Mouse (Mus musculus) limb, embryonic 15.5 days (tissue): ENCODE measurements around the gene 1700028K03Rik. TPM values are rescaled to one million over a fixed set of nuclear protein-coding genes. Genes with fewer than 3 reads are reported as not detected.

Experiments
- ATAC-seq: fragments of 200-750 bp; cut with Nextera tagmentation; 2 replicates; pipeline ENCODE4 v1.8.0; 2017; ENCODE audit warnings: low read depth, moderate TSS enrichment; ENCODE audit not compliant: insufficient number of reproducible peaks, low FRiP score, low TSS enrichment
- H3K27ac ChIP-seq: fragments of 300-500 bp; sonication (generic); 2 replicates; pipeline ENCODE4 v1.5.1; 2015; ENCODE audit warnings: moderate library complexity, mild to moderate bottlenecking, inconsistent platforms
- H3K27me3 ChIP-seq: fragments of 300-500 bp; sonication (generic); 2 replicates; pipeline ENCODE4 v1.6.1; 2015; ENCODE audit warnings: inconsistent platforms
- H3K36me3 ChIP-seq: fragments of 300-500 bp; sonication (generic); 2 replicates; pipeline ENCODE4 v1.6.1; 2015; ENCODE audit warnings: inconsistent platforms
- H3K4me1 ChIP-seq: fragments of 300-500 bp; sonication (generic); 2 replicates; pipeline ENCODE4 v1.6.1; 2015; ENCODE audit warnings: inconsistent platforms
- H3K4me2 ChIP-seq: fragments of 300-500 bp; sonication (generic); 2 replicates; pipeline ENCODE4 v1.6.1; 2015; ENCODE audit warnings: mild to moderate bottlenecking, inconsistent platforms
- H3K4me3 ChIP-seq: fragments of 300-500 bp; sonication (generic); 2 replicates; pipeline ENCODE4 v1.5.1; 2015; ENCODE audit warnings: mild to moderate bottlenecking, inconsistent platforms
- H3K9ac ChIP-seq: fragments of 300-500 bp; sonication (generic); 2 replicates; pipeline ENCODE4 v1.6.1; 2015; ENCODE audit warnings: inconsistent platforms
- H3K9me3 ChIP-seq: fragments of 300-500 bp; sonication (generic); 2 replicates; pipeline ENCODE4 v1.6.1; 2016; ENCODE audit warnings: inconsistent platforms
- WGBS: fragments of 180-500 bp; shearing (Covaris S2); methylation state at CpG from one replicate; pipeline ENCODE4 v1.1.7; 2015; 5-methylcytosine and 5-hydroxymethylcytosine counted together
- polyA plus RNA-seq: library from polyadenylated mRNA; unstranded; fragments of >200 nt; fragmentation: Nextera tagmentation; extraction: Ambion mirVana; gene quantifications from 2 replicates; pipeline ENCODE4 v1.2.1, GENCODE M21; 2015

1700028K03Rik gene
- polyA plus RNA-seq, 1 experiment from 2014 or later: 0.03 TPM

GRCm38 (mm10) chr5:107510503-107510902 lies 24.0 kb upstream of the 1700028K03Rik start:
- no peak overlapping the region for H3K4me3 ChIP-seq
- no peak overlapping the region for H3K9ac ChIP-seq
- 80% methylated on average over 10 of the region's 10 CpGs for WGBS
- H3K4me2 ChIP-seq: no peak overlapping the region
- H3K9me3 ChIP-seq: no peaks in the 10 kb centered on the region
- 0 out of 2 replicates have a peak, but pooled peaks have one; percentile 10 for ATAC-seq
- H3K36me3 ChIP-seq: peaks cover 7% of the 10 kb centered on the region; the same call in 1 of the 2 replicates
- H3K27ac ChIP-seq: no peak overlapping the region
- H3K4me1 ChIP-seq: no peaks in the 10 kb centered on the region
- no peaks in the 10 kb centered on the region for H3K27me3 ChIP-seq

- H3K9ac ChIP-seq: no peak overlapping the region
- H3K4me2 ChIP-seq: no peak overlapping the region
- H3K4me3 ChIP-seq: no peak overlapping the region
- no peaks in the 10 kb centered on the region for H3K27me3 ChIP-seq
- peaks cover 7% of the 10 kb centered on the region; the same call in 1 of the 2 replicates for H3K36me3 ChIP-seq
- no peaks in the 10 kb centered on the region for H3K9me3 ChIP-seq
- no peak for ATAC-seq
- no peak overlapping the region for H3K27ac ChIP-seq
- WGBS: 45% methylated on average over 2 of the region's 2 CpGs
- H3K4me1 ChIP-seq: no peaks in the 10 kb centered on the region
These were observed 23.2 kb upstream of the 1700028K03Rik start for GRCm38 (mm10) chr5:107511326-107511725.

- WGBS: 44% methylated on average over 7 of the region's 7 CpGs
- Histone ChIP-seq H3K9ac (no peak overlapping the region), H3K4me2 (no peak overlapping the region), H3K27ac (no peak overlapping the region), H3K4me1 (no peaks in the 10 kb centered on the region), H3K4me3 (no peak overlapping the region), H3K27me3 (no peaks in the 10 kb centered on the region), H3K36me3 (no peaks in the 10 kb centered on the region), H3K9me3 (no peaks in the 10 kb centered on the region)
- no peak for ATAC-seq
These were observed 20.9 kb upstream of the 1700028K03Rik start for GRCm38 (mm10) chr5:107513583-107513982.

GRCm38 (mm10) chr5:107515453-107515852 lies 19.1 kb upstream of the 1700028K03Rik start:
- no peaks in the 10 kb centered on the region for H3K9me3 ChIP-seq
- no peaks in the 10 kb centered on the region for H3K4me1 ChIP-seq
- ATAC-seq: no peak
- H3K9ac ChIP-seq: no peak overlapping the region
- H3K4me2 ChIP-seq: no peak overlapping the region
- H3K27me3 ChIP-seq: no peaks in the 10 kb centered on the region
- no peak overlapping the region for H3K27ac ChIP-seq
- H3K4me3 ChIP-seq: no peak overlapping the region
- 91% methylated on average over 3 of the region's 3 CpGs for WGBS
- H3K36me3 ChIP-seq: no peaks in the 10 kb centered on the region

GRCm38 (mm10) chr5:107516087-107516486 lies 18.4 kb upstream of the 1700028K03Rik start:
- Histone ChIP-seq H3K27me3 (no peaks in the 10 kb centered on the region), H3K4me3 (no peak overlapping the region), H3K4me1 (no peaks in the 10 kb centered on the region), H3K27ac (no peak overlapping the region), H3K4me2 (no peak overlapping the region), H3K36me3 (no peaks in the 10 kb centered on the region), H3K9ac (no peak overlapping the region), H3K9me3 (no peaks in the 10 kb centered on the region)
- WGBS: 82% methylated on average over 1 of the region's 1 CpGs
- no peak for ATAC-seq

GRCm38 (mm10) chr5:107518602-107519001 lies 15.9 kb upstream of the 1700028K03Rik start:
- Histone ChIP-seq H3K9ac (no peak overlapping the region), H3K4me1 (no peaks in the 10 kb centered on the region), H3K27me3 (no peaks in the 10 kb centered on the region), H3K4me3 (no peak overlapping the region), H3K27ac (no peak overlapping the region), H3K4me2 (no peak overlapping the region), H3K9me3 (no peaks in the 10 kb centered on the region), H3K36me3 (no peaks in the 10 kb centered on the region)
- ATAC-seq: no peak
- WGBS: 86% methylated on average over 4 of the region's 4 CpGs

GRCm38 (mm10) chr5:107521386-107521785 lies 13.1 kb upstream of the 1700028K03Rik start:
- no peaks in the 10 kb centered on the region for H3K36me3 ChIP-seq
- no peaks in the 10 kb centered on the region for H3K9me3 ChIP-seq
- H3K9ac ChIP-seq: no peak overlapping the region
- H3K4me2 ChIP-seq: no peak overlapping the region
- ATAC-seq: no peak
- no peaks in the 10 kb centered on the region for H3K4me1 ChIP-seq
- no peak overlapping the region for H3K4me3 ChIP-seq
- no peaks in the 10 kb centered on the region for H3K27me3 ChIP-seq
- WGBS: 89% methylated on average over 6 of the region's 6 CpGs
- H3K27ac ChIP-seq: no peak overlapping the region

GRCm38 (mm10) chr5:107521897-107522296 lies 12.6 kb upstream of the 1700028K03Rik start:
- no peaks in the 10 kb centered on the region for H3K36me3 ChIP-seq
- no peaks in the 10 kb centered on the region for H3K27me3 ChIP-seq
- no peaks in the 10 kb centered on the region for H3K4me1 ChIP-seq
- 69% methylated on average over 7 of the region's 7 CpGs for WGBS
- no peak overlapping the region for H3K27ac ChIP-seq
- H3K9me3 ChIP-seq: no peaks in the 10 kb centered on the region
- no peak for ATAC-seq
- no peak overlapping the region for H3K4me3 ChIP-seq
- H3K9ac ChIP-seq: no peak overlapping the region
- H3K4me2 ChIP-seq: no peak overlapping the region

GRCm38 (mm10) chr5:107524281-107524680 lies 10.2 kb upstream of the 1700028K03Rik start:
- no peaks in the 10 kb centered on the region for H3K9me3 ChIP-seq
- 65% methylated on average over 10 of the region's 10 CpGs for WGBS
- ATAC-seq: no peak

GRCm38 (mm10) chr5:107528856-107529255 lies 5.7 kb upstream of the 1700028K03Rik start:
- no peak for ATAC-seq
- Histone ChIP-seq H3K4me3 (no peak overlapping the region), H3K9me3 (no peaks in the 10 kb centered on the region), H3K36me3 (no peaks in the 10 kb centered on the region), H3K4me2 (no peak overlapping the region), H3K4me1 (no peaks in the 10 kb centered on the region), H3K27me3 (no peaks in the 10 kb centered on the region), H3K27ac (no peak overlapping the region), H3K9ac (no peak overlapping the region)
- WGBS: 89% methylated on average over 3 of the region's 3 CpGs

More at GRCm38 (mm10) chr5:107524281-107524680, 10.2 kb upstream of the 1700028K03Rik start:
- no peak overlapping the region for H3K9ac ChIP-seq
- H3K27me3 ChIP-seq: no peaks in the 10 kb centered on the region
- no peak overlapping the region for H3K27ac ChIP-seq
- no peaks in the 10 kb centered on the region for H3K4me1 ChIP-seq
- H3K36me3 ChIP-seq: no peaks in the 10 kb centered on the region
- no peak overlapping the region for H3K4me2 ChIP-seq
- no peak overlapping the region for H3K4me3 ChIP-seq

GRCm38 (mm10) chr5:107533590-107533989 lies 919 bp upstream of the 1700028K03Rik start:
- no peak overlapping the region for H3K4me2 ChIP-seq
- H3K4me1 ChIP-seq: no peaks in the 10 kb centered on the region
- 53% methylated on average over 2 of the region's 2 CpGs for WGBS
- no peak overlapping the region for H3K9ac ChIP-seq
- no peak overlapping the region for H3K27ac ChIP-seq
- no peaks in the 10 kb centered on the region for H3K9me3 ChIP-seq
- H3K27me3 ChIP-seq: no peaks in the 10 kb centered on the region
- no peak overlapping the region for H3K4me3 ChIP-seq
- ATAC-seq: no peak
- H3K36me3 ChIP-seq: no peaks in the 10 kb centered on the region

- Histone ChIP-seq H3K4me1 (no peaks in the 10 kb centered on the region), H3K27ac (no peak overlapping the region), H3K4me3 (no peak overlapping the region), H3K36me3 (no peaks in the 10 kb centered on the region), H3K4me2 (no peak overlapping the region), H3K9me3 (no peaks in the 10 kb centered on the region), H3K9ac (no peak overlapping the region), H3K27me3 (no peaks in the 10 kb centered on the region)
- 44% methylated on average over 7 of the region's 7 CpGs for WGBS
- no peak for ATAC-seq
These were observed 7.2 kb downstream of the 1700028K03Rik start for GRCm38 (mm10) chr5:107541696-107542095.

- H3K4me2 ChIP-seq: no peak overlapping the region
- 77% methylated on average over 4 of the region's 4 CpGs for WGBS
- no peaks in the 10 kb centered on the region for H3K27me3 ChIP-seq
- H3K9ac ChIP-seq: no peak overlapping the region
- no peaks in the 10 kb centered on the region for H3K4me1 ChIP-seq
- peaks cover 6% of the 10 kb centered on the region for H3K36me3 ChIP-seq
- H3K4me3 ChIP-seq: no peak overlapping the region
- no peak overlapping the region for H3K27ac ChIP-seq
- ATAC-seq: no peak
- no peaks in the 10 kb centered on the region for H3K9me3 ChIP-seq
These were observed 11.4 kb downstream of the 1700028K03Rik start for GRCm38 (mm10) chr5:107545927-107546326.
